Mouse (Mus musculus) cortical plate, adult 2 months (tissue): ENCODE data around the gene Adk.

Experiments
- CTCF ChIP-seq: fragments of 200-500 bp; IDR thresholded peaks from 2 replicates; pipeline ENCODE4 v1.5.1; 2011; ENCODE audit warnings: mild to moderate bottlenecking, control low read depth, low read length; ENCODE audit not compliant: insufficient read depth; ENCODE audit errors: extremely low read depth
- POLR2A ChIP-seq: fragments of 200-500 bp; IDR thresholded peaks from 2 replicates; pipeline ENCODE4 v1.6.1; 2011; ENCODE audit warnings: mild to moderate bottlenecking, low read length, control low read depth; ENCODE audit not compliant: insufficient read depth; ENCODE audit errors: extremely low read depth

- TF ChIP-seq CTCF (no peak), POLR2A (no peak)
These were observed 59.8 kb downstream of the Adk start for GRCm38 (mm10) chr14:21112174-21112573.
